Mouse (Mus musculus) olfactory bulb, adult 2 months (tissue): ENCODE measurements around the gene Crp. TPM values are rescaled to one million over a fixed set of nuclear protein-coding genes. Genes with fewer than 3 reads are reported as not detected.

Experiments used
- H3K27ac ChIP-seq: fragments of 200-500 bp; 2 replicates; pipeline ENCODE4 v1.5.1; 2012; ENCODE audit warnings: low read depth, low read length; ENCODE audit not compliant: insufficient read depth
- H3K4me1 ChIP-seq: fragments of 200-500 bp; 2 replicates; pipeline ENCODE4 v1.6.1; 2012; ENCODE audit warnings: low read length; ENCODE audit not compliant: control insufficient read depth, insufficient read depth
- H3K4me3 ChIP-seq: fragments of 200-500 bp; 2 replicates; pipeline ENCODE4 v1.5.1; 2012; ENCODE audit warnings: mild to moderate bottlenecking, low read depth, low read length, moderate library complexity; ENCODE audit not compliant: insufficient read depth
- CTCF ChIP-seq: fragments of 200-500 bp; IDR thresholded peaks from 2 replicates; pipeline ENCODE4 v1.5.1; 2012; ENCODE audit warnings: low read depth, mild to moderate bottlenecking, low read length, moderate library complexity; ENCODE audit not compliant: insufficient read depth
- POLR2A ChIP-seq: fragments of 200-500 bp; IDR thresholded peaks from 2 replicates; pipeline ENCODE4 v1.6.1; 2012; ENCODE audit warnings: mild to moderate bottlenecking, low read depth, low read length, moderate library complexity; ENCODE audit not compliant: insufficient read depth
- WGBS: fragments of 180-500 bp; shearing (Covaris S2); methylation state at CpG from one replicate; pipeline ENCODE4 v1.1.7; 2018; 5-methylcytosine and 5-hydroxymethylcytosine counted together
- polyA plus RNA-seq: library from polyadenylated mRNA; stranded (reverse); fragments of >200 nt; gene quantifications from 2 replicates; pipeline ENCODE4 v1.2.4, GENCODE M21; 2012; ENCODE audit warnings: low replicate concordance; ENCODE audit not compliant: missing spikeins, insufficient read depth, insufficient read length

Crp gene
- not detected in 2 replicates for polyA plus RNA-seq

GRCm38 (mm10) chr1:172697844-172698243 lies at the start of gene Crp:
Gene Crp (plus strand): TSS chr1:172698055.
- Histone ChIP-seq H3K27ac (no peak within 1 kb of the TSS), H3K4me3 (no peak within 1 kb of the TSS), H3K4me1 (no peaks in the 10 kb centered on the region)
- TF ChIP-seq POLR2A: no peak
- 92% methylated on average over 4 of the region's 4 CpGs for WGBS

GRCm38 (mm10) chr1:172649396-172649795 lies 48.5 kb upstream of the Crp start:
- 56% methylated on average over 9 of the region's 9 CpGs for WGBS
- Histone ChIP-seq H3K4me1 (no peaks in the 10 kb centered on the region), H3K27ac (no peak overlapping the region), H3K4me3 (no peak overlapping the region)
- TF ChIP-seq POLR2A (no peak), CTCF (no peak)

GRCm38 (mm10) chr1:172650519-172651287 lies 47.2 kb upstream of the Crp start:
- WGBS: 68% methylated on average over 8 of the region's 8 CpGs
- TF ChIP-seq CTCF (no peak), POLR2A (no peak)
- no peaks in the 10 kb centered on the region for H3K4me1 ChIP-seq

GRCm38 (mm10) chr1:172651288-172651987 lies 46.4 kb upstream of the Crp start:
- Histone ChIP-seq H3K4me1 (no peaks in the 10 kb centered on the region), H3K27ac (no peak overlapping the region), H3K4me3 (no peak overlapping the region)
- no peak for TF ChIP-seq CTCF
- no peak for TF ChIP-seq POLR2A
- 93% methylated on average over 10 of the region's 10 CpGs for WGBS

More at GRCm38 (mm10) chr1:172650519-172651287, 47.2 kb upstream of the Crp start:
- no peak overlapping the region for H3K4me3 ChIP-seq
- no peak overlapping the region for H3K27ac ChIP-seq

- WGBS: 77% methylated on average over 18 of the region's 18 CpGs
- Histone ChIP-seq H3K4me1 (no peaks in the 10 kb centered on the region), H3K4me3 (no peak overlapping the region), H3K27ac (no peak overlapping the region)
- no peak for TF ChIP-seq CTCF
- no peak for TF ChIP-seq POLR2A
Observed at GRCm38 (mm10) chr1:172652040-172652662, 45.7 kb upstream of the Crp start.

GRCm38 (mm10) chr1:172653900-172654299 lies 44.0 kb upstream of the Crp start:
- 76% methylated on average over 6 of the region's 6 CpGs for WGBS
- Histone ChIP-seq H3K4me1 (no peaks in the 10 kb centered on the region), H3K27ac (no peak overlapping the region), H3K4me3 (no peak overlapping the region)
- no peak for TF ChIP-seq POLR2A
- no peak for TF ChIP-seq CTCF

- Histone ChIP-seq H3K4me1 (no peaks in the 10 kb centered on the region), H3K4me3 (no peak overlapping the region), H3K27ac (no peak overlapping the region)
- 81% methylated on average over 3 of the region's 3 CpGs for WGBS
- TF ChIP-seq POLR2A (no peak), CTCF (no peak)
Observed at GRCm38 (mm10) chr1:172657266-172657665, 40.6 kb upstream of the Crp start.

- no peak overlapping the region for H3K27ac ChIP-seq
- 86% methylated on average over 8 of the region's 8 CpGs for WGBS
- TF ChIP-seq POLR2A: no peak
- TF ChIP-seq CTCF: no peak
- no peak overlapping the region for H3K4me3 ChIP-seq
- H3K4me1 ChIP-seq: no peaks in the 10 kb centered on the region
Observed at GRCm38 (mm10) chr1:172659688-172660087, 38.2 kb upstream of the Crp start.

GRCm38 (mm10) chr1:172665457-172665856 lies 32.4 kb upstream of the Crp start:
- WGBS: 42% methylated on average over 2 of the region's 2 CpGs
- TF ChIP-seq CTCF (no peak), POLR2A (no peak)
- H3K4me1 ChIP-seq: no peaks in the 10 kb centered on the region
- H3K4me3 ChIP-seq: no peak overlapping the region
- no peak overlapping the region for H3K27ac ChIP-seq
